Mouse (Mus musculus) urinary bladder, postnatal 4 days (tissue): ENCODE data around the gene Zbtb45.
A peak's percentile ranks its signal among the peaks of the same experiment; 100 is the strongest.

Source experiments
- DNase-seq, 2 experiments: peaks; one replicate each; pipeline ENCODE4 v3.0.0; 2021 to 2022; ENCODE audit warnings: low spot score in 2 of 2

Zbtb45 gene

GRCm38 (mm10) chr7:13034148-13034977 lies 24.5 kb upstream of the Zbtb45 start, which contains the start of gene Chmp2a:
Gene Chmp2a (minus strand): TSS chr7:13034807.
- peak; percentile 94 to 97 for DNase-seq

- DNase-seq = no peak
These were observed 23.8 kb upstream of the Zbtb45 start for GRCm38 (mm10) chr7:13033451-13034147.

GRCm38 (mm10) chr7:13032541-13032940 lies 22.7 kb upstream of the Zbtb45 start:
- DNase-seq = no peak

- no peak for DNase-seq
These were observed 22.1 kb upstream of the Zbtb45 start for GRCm38 (mm10) chr7:13031983-13032382.

GRCm38 (mm10) chr7:13031069-13031468 lies 21.2 kb upstream of the Zbtb45 start:
- no peak for DNase-seq

GRCm38 (mm10) chr7:13028986-13029385 lies 19.2 kb upstream of the Zbtb45 start:
- DNase-seq = no peak

GRCm38 (mm10) chr7:13025511-13026112 lies 15.8 kb upstream of the Zbtb45 start:
- no peak for DNase-seq

- DNase-seq = peak; percentile 80 to 83
These were observed 15.0 kb upstream of the Zbtb45 start for GRCm38 (mm10) chr7:13024805-13025204.

- peak; percentile 93 for DNase-seq
These were observed 14.3 kb upstream of the Zbtb45 start for GRCm38 (mm10) chr7:13023928-13024731.

- DNase-seq = peak; percentile 77 to 79
These were observed 13.1 kb upstream of the Zbtb45 start for GRCm38 (mm10) chr7:13022773-13023535.

GRCm38 (mm10) chr7:13015217-13015616 lies 5.4 kb upstream of the Zbtb45 start:
- DNase-seq = no peak

- DNase-seq = no peak
These were observed 4.5 kb upstream of the Zbtb45 start for GRCm38 (mm10) chr7:13014275-13014839.

GRCm38 (mm10) chr7:13013671-13014070 lies 3.8 kb upstream of the Zbtb45 start:
- no peak for DNase-seq

- peak; percentile 91 to 92 for DNase-seq
These were observed 460 bp downstream of the Zbtb45 start for GRCm38 (mm10) chr7:13009143-13010004.

- no peak for DNase-seq
These were observed 2.3 kb downstream of the Zbtb45 start for GRCm38 (mm10) chr7:13007341-13008092.

GRCm38 (mm10) chr7:13006531-13006930 lies 3.3 kb downstream of the Zbtb45 start:
- no peak for DNase-seq

GRCm38 (mm10) chr7:13006011-13006410 lies 3.8 kb downstream of the Zbtb45 start:
- DNase-seq = no peak

GRCm38 (mm10) chr7:13003380-13003779 lies 6.5 kb downstream of the Zbtb45 start:
- no peak for DNase-seq

GRCm38 (mm10) chr7:13001584-13001983 lies 8.2 kb downstream of the Zbtb45 start:
- DNase-seq = no peak
